Mouse (Mus musculus): Measurements from ENCODE around the gene Eps8l1. TPM values are rescaled to one million over a fixed set of nuclear protein-coding genes. Genes with fewer than 3 reads are reported as not detected.

Gene Eps8l1
- polyA plus RNA-seq, 1 experiment from 2014 or later = 13.1 TPM

Small RNA genes lying within 50 kb of the gene (microRNA-seq; reads per million reads assigned to microRNA genes)
- not detected for gene Gm24605

Other genes with a start within 250 kb of the Eps8l1 start
- 0.13 TPM in 1 of 2 replicates, not detected in the other for gene Lilra5, start 222.9 kb upstream of the Eps8l1 start, polyA plus RNA-seq (2015; fragmentation: Nextera tagmentation; extraction: Ambion mirVana)
- gene Ncr1, start 123.0 kb upstream of the Eps8l1 start, polyA plus RNA-seq (2015; fragmentation: Nextera tagmentation; extraction: Ambion mirVana) = not detected in 2 replicates
- gene Gp6, start 62.9 kb upstream of the Eps8l1 start, polyA plus RNA-seq (2015; fragmentation: Nextera tagmentation; extraction: Ambion mirVana) = 0.18 TPM in 1 of 2 replicates, not detected in the other
- gene Rdh13, start 15.0 kb upstream of the Eps8l1 start, polyA plus RNA-seq (2015; fragmentation: Nextera tagmentation; extraction: Ambion mirVana) = 44.4 and 46.5 TPM in 2 replicates
- 50.3 and 51.3 TPM in 2 replicates for gene Ppp1r12c, start 41.0 kb downstream of the Eps8l1 start, polyA plus RNA-seq (2015; fragmentation: Nextera tagmentation; extraction: Ambion mirVana)
- gene Tnnt1, start 55.7 kb downstream of the Eps8l1 start, polyA plus RNA-seq (2015; fragmentation: Nextera tagmentation; extraction: Ambion mirVana) = 4.1 and 4.3 TPM in 2 replicates
- 1.4 and 3.5 TPM in 2 replicates for gene Tnni3, start 63.6 kb downstream of the Eps8l1 start, polyA plus RNA-seq (2015; fragmentation: Nextera tagmentation; extraction: Ambion mirVana)
- 2.3 and 2.8 TPM in 2 replicates for gene Dnaaf3, start 71.8 kb downstream of the Eps8l1 start, polyA plus RNA-seq (2015; fragmentation: Nextera tagmentation; extraction: Ambion mirVana)
- 155 and 162 TPM in 2 replicates for gene Syt5, start 86.9 kb downstream of the Eps8l1 start, polyA plus RNA-seq (2015; fragmentation: Nextera tagmentation; extraction: Ambion mirVana)
- gene Ptprh, start 143.4 kb downstream of the Eps8l1 start, polyA plus RNA-seq (2015; fragmentation: Nextera tagmentation; extraction: Ambion mirVana) = 0.75 and 1.3 TPM in 2 replicates
- 3.8 and 4.2 TPM in 2 replicates for gene Tmem86b, start 170.7 kb downstream of the Eps8l1 start, polyA plus RNA-seq (2015; fragmentation: Nextera tagmentation; extraction: Ambion mirVana)
- gene Ppp6r1, start 198.3 kb downstream of the Eps8l1 start, polyA plus RNA-seq (2015; fragmentation: Nextera tagmentation; extraction: Ambion mirVana) = 10.5 TPM in 2 replicates
- 165 TPM in 2 replicates for gene Hspbp1, start 224.4 kb downstream of the Eps8l1 start, polyA plus RNA-seq (2015; fragmentation: Nextera tagmentation; extraction: Ambion mirVana)
- gene Brsk1, start 229.9 kb downstream of the Eps8l1 start, polyA plus RNA-seq (2015; fragmentation: Nextera tagmentation; extraction: Ambion mirVana) = 8.6 TPM in 2 replicates

Data from midbrain, embryonic 15.5 days (tissue).